Mouse (Mus musculus): ENCODE results near the gene Gm5485. TPM values are rescaled to one million over a fixed set of nuclear protein-coding genes. Genes with fewer than 3 reads are reported as not detected.
A peak's percentile ranks its signal among the peaks of the same experiment; 100 is the strongest.

Gene Gm5485
- polyA plus RNA-seq, 1 experiment from 2014 or later = not detected

DNA sequence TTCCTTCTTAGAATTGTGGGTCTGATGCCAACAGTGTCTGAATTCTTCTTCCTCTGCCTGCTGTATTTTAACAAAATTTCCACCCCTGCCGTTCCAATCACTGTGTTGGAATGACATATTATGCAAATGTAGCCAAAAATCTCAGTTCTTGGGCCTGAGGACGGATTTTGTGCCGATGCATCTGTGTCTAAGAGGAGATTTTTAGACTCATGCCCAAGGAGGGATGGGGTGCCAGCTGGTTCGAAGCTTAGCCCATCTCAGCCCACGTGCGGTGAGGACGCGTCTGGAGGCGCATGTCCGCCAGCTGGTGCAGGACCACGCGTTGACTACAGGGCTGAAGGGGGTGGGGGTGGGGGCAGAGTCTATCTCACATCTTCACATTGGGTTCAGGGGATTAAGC lies 51.3 kb downstream of the Gm5485 start:
- Histone ChIP-seq H3K27me3 (no peaks in the 10 kb centered on the region), H3K4me3 (no peak overlapping the region), H3K27ac (replicated peaks) (no peak overlapping the region), H3K9ac (replicated peaks) (no peak overlapping the region), H3K9me3 (no peaks in the 10 kb centered on the region), H3K4me2 (replicated peaks) (no peak overlapping the region), H3K36me3 (no peaks in the 10 kb centered on the region), H3K4me1 (no peaks in the 10 kb centered on the region)
- ATAC-seq (ENCODE audit: low FRiP score, low read depth) = peak; percentile 49; the same call in 1 of the 2 replicates
- WGBS = 84% methylated on average over 12 of the region's 12 CpGs

DNA sequence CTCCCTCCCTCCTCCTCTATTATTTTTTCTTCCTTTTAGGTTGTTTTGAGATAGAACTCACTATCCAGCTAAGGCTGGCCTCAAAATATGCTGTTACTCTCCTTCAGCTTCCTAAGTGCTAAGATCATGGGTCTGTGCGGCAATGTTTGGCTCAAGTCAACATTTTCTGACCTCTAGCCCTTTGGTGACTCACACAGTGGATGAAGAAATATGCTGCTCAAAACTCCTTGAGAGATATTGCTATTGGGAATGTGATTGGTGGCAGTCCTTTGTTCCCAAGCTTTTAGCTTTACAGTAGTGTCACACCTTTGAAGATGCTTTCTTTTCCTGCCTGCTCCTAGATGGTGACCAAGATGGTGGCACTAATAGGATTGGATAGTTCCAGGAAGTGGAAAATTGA lies 55.8 kb downstream of the Gm5485 start:
- Histone ChIP-seq H3K27ac (replicated peaks) (no peak overlapping the region), H3K4me2 (replicated peaks) (no peak overlapping the region), H3K4me3 (no peak overlapping the region), H3K9me3 (no peaks in the 10 kb centered on the region), H3K36me3 (no peaks in the 10 kb centered on the region), H3K9ac (replicated peaks) (no peak overlapping the region), H3K27me3 (no peaks in the 10 kb centered on the region), H3K4me1 (no peaks in the 10 kb centered on the region)
- WGBS = 86% methylated on average over 1 of the region's 1 CpGs
- no peak for ATAC-seq (ENCODE audit: low FRiP score, low read depth)

DNA sequence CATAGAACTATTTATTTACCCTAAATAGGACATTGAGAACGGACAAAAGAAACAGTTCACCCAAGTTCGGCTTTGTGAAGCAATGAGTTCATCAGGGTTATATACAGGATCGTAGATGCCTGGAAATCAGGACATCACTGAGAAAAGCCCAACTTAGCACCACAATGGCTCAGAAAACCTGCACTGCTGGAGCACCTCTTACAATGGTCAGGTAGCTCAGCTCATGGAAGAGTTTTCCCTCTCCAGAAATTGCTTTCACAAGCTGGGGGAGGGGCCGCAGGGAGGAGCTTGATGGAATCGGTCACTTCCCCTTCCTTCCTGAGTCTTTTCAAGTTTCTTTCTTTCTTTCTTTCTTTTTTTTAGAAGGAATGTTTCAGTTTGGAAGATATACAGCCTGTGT lies 56.5 kb downstream of the Gm5485 start:
- Histone ChIP-seq H3K27ac (replicated peaks) (no peak overlapping the region), H3K9me3 (no peaks in the 10 kb centered on the region), H3K9ac (replicated peaks) (no peak overlapping the region), H3K4me2 (replicated peaks) (no peak overlapping the region), H3K27me3 (no peaks in the 10 kb centered on the region), H3K4me1 (no peaks in the 10 kb centered on the region), H3K4me3 (no peak overlapping the region), H3K36me3 (no peaks in the 10 kb centered on the region)
- ATAC-seq (ENCODE audit: low FRiP score, low read depth) = no peak
- WGBS = 84% methylated on average over 5 of the region's 5 CpGs

Other genes starting within 250 kb of the Gm5485 start
- gene Dppa4, start 128.7 kb downstream of the Gm5485 start, polyA plus RNA-seq (2016; fragmentation: Nextera tagmentation; extraction: Ambion mirVana) = not detected in 2 replicates
- gene Dppa2, start 108.5 kb downstream of the Gm5485 start, polyA plus RNA-seq (2016; fragmentation: Nextera tagmentation; extraction: Ambion mirVana) = not detected in 2 replicates
- gene Morc1, start 18.8 kb upstream of the Gm5485 start, polyA plus RNA-seq (2016; fragmentation: Nextera tagmentation; extraction: Ambion mirVana) = 0.12 TPM in 1 of 2 replicates, not detected in the other

Measured in midbrain, embryonic 12.5 days (tissue).